Mouse (Mus musculus): ENCODE data around the gene Trim28.

- no peak for TF ChIP-seq CTCF (conservative IDR thresholded peaks at IDR 0.05; ENCODE audit: insufficient read depth, insufficient read length, low read depth, low read length)
- TF ChIP-seq POLR2A (IDR thresholded peaks at IDR 0.05; ENCODE audit: low read depth, low read length): peak; percentile 82
Observed at GRCm38 (mm10) chr7:12977682-12978389, 21.1 kb upstream of the Trim28 start, which contains the start of gene Zfp446.

All from kidney, adult 2 months (tissue).